Mouse (Mus musculus) frontal cortex, postnatal 25 days (tissue): Measurements from ENCODE around the gene Lrrc3c.

ENCODE experiments used
- DNase-seq, 2 experiments: peaks; one replicate each; pipeline ENCODE4 v3.0.0; 2022; ENCODE audit warnings: low spot score in 2 of 2

Lrrc3c gene

GRCm38 (mm10) chr11:98597991-98598390 lies at the start of gene Lrrc3c:
Gene Lrrc3c (plus strand): TSS chr11:98598291.
- DNase-seq = no peak

- DNase-seq = no peak
Observed at GRCm38 (mm10) chr11:98549363-98549762, 48.7 kb upstream of the Lrrc3c start.

GRCm38 (mm10) chr11:98550311-98550974 lies 47.6 kb upstream of the Lrrc3c start:
- DNase-seq = no peak

GRCm38 (mm10) chr11:98550975-98551828 lies 46.9 kb upstream of the Lrrc3c start, which contains the start of gene Zpbp2:
Gene Zpbp2 (plus strand): TSS chr11:98551097.
- DNase-seq = peak; percentile 82 to 86

- no peak for DNase-seq
Observed at GRCm38 (mm10) chr11:98553966-98554365, 44.1 kb upstream of the Lrrc3c start.

GRCm38 (mm10) chr11:98555124-98555700 lies 42.9 kb upstream of the Lrrc3c start:
- DNase-seq = no peak

GRCm38 (mm10) chr11:98560942-98561341 lies 37.1 kb upstream of the Lrrc3c start:
- no peak for DNase-seq

- no peak for DNase-seq
Observed at GRCm38 (mm10) chr11:98563025-98563424, 35.1 kb upstream of the Lrrc3c start.

- no peak for DNase-seq
Observed at GRCm38 (mm10) chr11:98563921-98564414, 34.1 kb upstream of the Lrrc3c start.

GRCm38 (mm10) chr11:98568326-98568725 lies 29.8 kb upstream of the Lrrc3c start:
- DNase-seq = no peak

GRCm38 (mm10) chr11:98569461-98569860 lies 28.6 kb upstream of the Lrrc3c start:
- no peak for DNase-seq

GRCm38 (mm10) chr11:98577776-98578175 lies 20.3 kb upstream of the Lrrc3c start:
- DNase-seq = no peak

- no peak for DNase-seq
Observed at GRCm38 (mm10) chr11:98580301-98581121, 17.6 kb upstream of the Lrrc3c start.

- no peak for DNase-seq
Observed at GRCm38 (mm10) chr11:98581286-98582029, 16.6 kb upstream of the Lrrc3c start.

- DNase-seq = no peak
Observed at GRCm38 (mm10) chr11:98582030-98582388, 16.1 kb upstream of the Lrrc3c start.

- no peak for DNase-seq
Observed at GRCm38 (mm10) chr11:98582551-98583264, 15.4 kb upstream of the Lrrc3c start.

GRCm38 (mm10) chr11:98583265-98583552 lies 14.9 kb upstream of the Lrrc3c start:
- no peak for DNase-seq

GRCm38 (mm10) chr11:98583571-98583970 lies 14.5 kb upstream of the Lrrc3c start:
- DNase-seq = no peak

- no peak for DNase-seq
Observed at GRCm38 (mm10) chr11:98584146-98584545, 13.9 kb upstream of the Lrrc3c start.

GRCm38 (mm10) chr11:98584629-98585177 lies 13.4 kb upstream of the Lrrc3c start:
- DNase-seq = no peak
